Mouse (Mus musculus): ENCODE measurements at regions not wholly inside any gene's neighbourhood (a gene's known extent, or its start where the extent isn't known, plus 50 kb on each side); places are given as distances from the start of the nearest gene placed in this dataset.

DNA sequence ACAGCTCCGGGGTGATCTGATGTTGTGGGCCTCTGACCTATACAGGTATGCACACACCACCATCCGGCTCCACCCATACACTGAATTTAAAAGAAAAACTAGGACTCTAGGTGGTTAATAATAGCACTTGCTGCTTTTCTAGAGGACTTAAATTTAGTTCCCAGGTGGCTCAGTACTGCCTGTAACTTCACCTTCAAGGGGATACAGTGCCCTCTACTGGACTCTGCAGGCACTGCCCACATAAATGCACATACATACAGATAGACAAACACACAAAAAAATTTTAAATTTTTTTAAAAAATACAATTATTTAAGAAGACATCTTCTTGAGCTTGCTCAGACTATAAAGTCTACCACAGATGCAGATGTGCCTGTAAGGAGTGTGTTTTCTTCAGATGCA is 116.7 kb downstream of the Kctd15 start:
- no peak overlapping the region for H3K27ac ChIP-seq (ENCODE audit: insufficient read depth, low read length)
- 99% methylated on average over 2 of the region's 2 CpGs for WGBS
- no peak for DNase-seq
- H3K4me3 ChIP-seq (replicated peaks; ENCODE audit: insufficient read depth, low read depth, low read length) = no peak overlapping the region
- H3K27me3 ChIP-seq (ENCODE audit: control insufficient read depth, insufficient read depth, low read length) = no peaks in the 10 kb centered on the region
- H3K4me1 ChIP-seq (ENCODE audit: control insufficient read depth, insufficient read depth, low read length) = no peaks in the 10 kb centered on the region
- TF ChIP-seq CTCF (IDR thresholded peaks at IDR 0.05; ENCODE audit: borderline replicate concordance, insufficient read depth, low read depth, low read length) (no peak), POLR2A (IDR thresholded peaks at IDR 0.05; ENCODE audit: borderline replicate concordance, insufficient read depth, low read length) (no peak)

- H3K27ac ChIP-seq (ENCODE audit: insufficient read depth, low read length) = no peak overlapping the region
- no peaks in the 10 kb centered on the region for H3K27me3 ChIP-seq (ENCODE audit: control insufficient read depth, insufficient read depth, low read length)
- no peak overlapping the region for H3K4me3 ChIP-seq (replicated peaks; ENCODE audit: insufficient read depth, low read depth, low read length)
- DNase-seq = no peak
- no peak for TF ChIP-seq POLR2A (IDR thresholded peaks at IDR 0.05; ENCODE audit: borderline replicate concordance, insufficient read depth, low read length)
- TF ChIP-seq CTCF (IDR thresholded peaks at IDR 0.05; ENCODE audit: borderline replicate concordance, insufficient read depth, low read depth, low read length) = no peak
- 85% methylated on average over 20 of the region's 20 CpGs for WGBS
- no peaks in the 10 kb centered on the region for H3K4me1 ChIP-seq (ENCODE audit: control insufficient read depth, insufficient read depth, low read length)
Observed at GRCm38 (mm10) chr7:34538310-34539055, 118.0 kb downstream of the Kctd15 start.

DNA sequence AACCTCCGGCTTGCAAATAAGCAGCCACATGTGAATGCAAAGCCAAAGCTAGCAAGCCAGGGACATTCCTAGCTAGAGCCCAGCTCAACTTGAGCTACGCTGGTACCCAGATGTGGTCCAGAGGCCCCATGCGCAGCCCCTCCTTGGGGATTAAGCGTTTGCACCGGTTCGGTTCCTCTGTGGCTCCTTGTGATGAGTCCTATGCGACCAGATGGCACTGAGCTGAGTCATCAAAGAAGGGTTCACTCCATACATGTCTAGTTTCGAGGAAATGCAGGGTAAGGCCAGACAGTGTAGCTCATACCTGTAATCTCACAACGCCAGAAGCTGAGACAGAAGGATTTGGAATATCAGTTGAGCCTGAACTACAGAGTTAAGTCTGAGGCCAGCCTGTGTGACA is 119.4 kb downstream of the Kctd15 start:
- Histone ChIP-seq H3K27me3 (ENCODE audit: control insufficient read depth, insufficient read depth, low read length) (no peaks in the 10 kb centered on the region), H3K4me1 (ENCODE audit: control insufficient read depth, insufficient read depth, low read length) (no peaks in the 10 kb centered on the region), H3K27ac (ENCODE audit: insufficient read depth, low read length) (no peak overlapping the region), H3K4me3 (replicated peaks; ENCODE audit: insufficient read depth, low read depth, low read length) (no peak overlapping the region)
- WGBS = 77% methylated on average over 9 of the region's 9 CpGs
- DNase-seq = no peak
- no peak for TF ChIP-seq CTCF (IDR thresholded peaks at IDR 0.05; ENCODE audit: borderline replicate concordance, insufficient read depth, low read depth, low read length)
- no peak for TF ChIP-seq POLR2A (IDR thresholded peaks at IDR 0.05; ENCODE audit: borderline replicate concordance, insufficient read depth, low read length)

DNA sequence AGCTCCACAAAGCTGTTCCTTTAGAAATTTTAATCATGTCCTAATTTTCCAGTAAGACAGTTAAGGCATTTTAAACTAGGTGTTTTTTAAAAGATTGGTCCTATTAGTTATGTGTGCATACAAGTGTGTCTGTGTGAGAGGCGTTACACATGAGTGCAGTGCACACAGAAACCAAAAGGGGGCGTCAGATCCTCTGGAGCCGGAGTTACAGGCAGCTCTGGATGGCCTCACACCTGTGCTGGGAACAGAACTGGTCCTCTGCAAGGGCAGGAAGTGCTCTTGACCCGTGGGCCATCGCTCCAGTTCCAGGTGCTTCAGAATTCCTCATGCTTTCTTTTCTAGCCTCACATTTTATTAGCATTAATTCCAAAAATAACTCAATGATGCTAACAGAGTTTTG is 122.3 kb downstream of the Kctd15 start:
- 70% methylated on average over 5 of the region's 5 CpGs for WGBS
- TF ChIP-seq POLR2A (IDR thresholded peaks at IDR 0.05; ENCODE audit: borderline replicate concordance, insufficient read depth, low read length) (no peak), CTCF (IDR thresholded peaks at IDR 0.05; ENCODE audit: borderline replicate concordance, insufficient read depth, low read depth, low read length) (no peak)
- Histone ChIP-seq H3K4me3 (replicated peaks; ENCODE audit: insufficient read depth, low read depth, low read length) (no peak overlapping the region), H3K27me3 (ENCODE audit: control insufficient read depth, insufficient read depth, low read length) (no peaks in the 10 kb centered on the region), H3K27ac (ENCODE audit: insufficient read depth, low read length) (no peak overlapping the region), H3K4me1 (ENCODE audit: control insufficient read depth, insufficient read depth, low read length) (no peaks in the 10 kb centered on the region)
- no peak for DNase-seq

- H3K4me1 ChIP-seq (ENCODE audit: control insufficient read depth, insufficient read depth, low read length) = no peaks in the 10 kb centered on the region
- DNase-seq = no peak
- H3K27me3 ChIP-seq (ENCODE audit: control insufficient read depth, insufficient read depth, low read length) = no peaks in the 10 kb centered on the region
- H3K4me3 ChIP-seq (replicated peaks; ENCODE audit: insufficient read depth, low read depth, low read length) = no peak overlapping the region
- WGBS = 91% methylated on average over 3 of the region's 3 CpGs
- no peak overlapping the region for H3K27ac ChIP-seq (ENCODE audit: insufficient read depth, low read length)
- TF ChIP-seq POLR2A (IDR thresholded peaks at IDR 0.05; ENCODE audit: borderline replicate concordance, insufficient read depth, low read length) (no peak), CTCF (IDR thresholded peaks at IDR 0.05; ENCODE audit: borderline replicate concordance, insufficient read depth, low read depth, low read length) (no peak)
Observed at GRCm38 (mm10) chr7:34531639-34532038, 124.9 kb downstream of the Kctd15 start.

- no peak overlapping the region for H3K27ac ChIP-seq (ENCODE audit: insufficient read depth, low read length)
- no peak for DNase-seq
- TF ChIP-seq POLR2A (IDR thresholded peaks at IDR 0.05; ENCODE audit: borderline replicate concordance, insufficient read depth, low read length) (no peak), CTCF (IDR thresholded peaks at IDR 0.05; ENCODE audit: borderline replicate concordance, insufficient read depth, low read depth, low read length) (no peak)
- WGBS = 64% methylated on average over 2 of the region's 2 CpGs
- H3K27me3 ChIP-seq (ENCODE audit: control insufficient read depth, insufficient read depth, low read length) = no peaks in the 10 kb centered on the region
- no peaks in the 10 kb centered on the region for H3K4me1 ChIP-seq (ENCODE audit: control insufficient read depth, insufficient read depth, low read length)
- no peak overlapping the region for H3K4me3 ChIP-seq (replicated peaks; ENCODE audit: insufficient read depth, low read depth, low read length)
Observed at GRCm38 (mm10) chr7:34507858-34508257, 114.7 kb upstream of the Lsm14a start.

- Histone ChIP-seq H3K27me3 (ENCODE audit: control insufficient read depth, insufficient read depth, low read length) (no peaks in the 10 kb centered on the region), H3K4me3 (replicated peaks; ENCODE audit: insufficient read depth, low read depth, low read length) (no peak overlapping the region), H3K27ac (ENCODE audit: insufficient read depth, low read length) (no peak overlapping the region), H3K4me1 (ENCODE audit: control insufficient read depth, insufficient read depth, low read length) (no peaks in the 10 kb centered on the region)
- TF ChIP-seq CTCF (IDR thresholded peaks at IDR 0.05; ENCODE audit: borderline replicate concordance, insufficient read depth, low read depth, low read length) = no peak
- WGBS = 73% methylated on average over 4 of the region's 4 CpGs
- DNase-seq = no peak
Observed at GRCm38 (mm10) chr7:34506816-34507215, 113.7 kb upstream of the Lsm14a start.

DNA sequence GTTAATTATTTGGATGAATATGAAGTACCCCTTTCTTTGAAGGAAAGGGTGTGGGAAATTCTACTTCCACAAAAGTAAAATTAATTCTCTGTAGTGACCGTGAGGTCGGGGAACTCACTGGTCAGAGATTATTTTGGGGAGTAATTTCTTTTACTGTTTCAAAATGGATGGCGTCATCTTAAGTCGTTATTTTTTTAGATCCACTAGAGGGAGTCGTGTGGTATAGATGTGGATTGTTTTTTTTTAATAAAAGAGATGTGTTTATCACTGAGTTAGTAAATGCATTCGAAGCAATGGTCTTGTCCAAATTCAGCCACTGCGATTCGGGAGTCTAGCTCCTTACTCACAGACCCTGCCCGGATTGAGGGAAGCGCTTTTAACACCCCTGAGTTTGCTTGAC is 100.8 kb upstream of the Lsm14a start:
- no peak overlapping the region for H3K4me3 ChIP-seq (replicated peaks; ENCODE audit: insufficient read depth, low read depth, low read length)
- TF ChIP-seq CTCF (IDR thresholded peaks at IDR 0.05; ENCODE audit: borderline replicate concordance, insufficient read depth, low read depth, low read length) = no peak
- TF ChIP-seq POLR2A (IDR thresholded peaks at IDR 0.05; ENCODE audit: borderline replicate concordance, insufficient read depth, low read length) = no peak
- peak in 1 of 2 experiments; percentile 8 for DNase-seq
- H3K4me1 ChIP-seq (ENCODE audit: control insufficient read depth, insufficient read depth, low read length) = no peaks in the 10 kb centered on the region
- no peak overlapping the region for H3K27ac ChIP-seq (ENCODE audit: insufficient read depth, low read length)
- 44% methylated on average over 10 of the region's 10 CpGs for whole genome bisulfite sequencing
- H3K27me3 ChIP-seq (ENCODE audit: control insufficient read depth, insufficient read depth, low read length) = no peaks in the 10 kb centered on the region

Measured in cerebellum, adult 2 months (tissue).